Mouse (Mus musculus): ENCODE measurements around the gene Itgal.
A peak's percentile ranks its signal among the peaks of the same experiment; 100 is the strongest.
"Not testable (repeated sequence)": the region's sequence is repeated elsewhere in the genome, so short reads cannot be mapped to it uniquely, and the experiment has no call there.

Gene Itgal

DNA sequence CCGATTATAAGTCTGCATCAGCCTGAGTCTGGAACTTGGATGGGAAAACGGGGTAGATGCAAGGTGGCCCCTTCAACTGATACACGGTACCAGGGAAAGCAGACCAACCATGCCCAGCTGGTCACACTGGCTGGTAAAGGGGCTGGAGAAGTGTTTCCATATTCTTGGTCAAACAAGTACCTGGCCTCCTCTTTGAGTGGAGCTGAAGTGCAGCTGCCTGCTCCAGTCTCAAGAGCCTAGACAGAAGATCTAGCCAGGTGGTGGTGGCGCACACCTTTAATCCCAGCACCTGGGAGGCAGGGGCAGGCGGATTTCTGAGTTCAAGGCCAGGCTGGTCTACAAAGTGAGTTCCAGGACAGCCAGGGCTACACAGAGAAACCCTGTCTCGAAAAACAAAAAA, 45.8 kb downstream of the Itgal start:
- not testable (repeated sequence) for DNase-seq (ENCODE audit: low spot score in 2 of 2)

DNA sequence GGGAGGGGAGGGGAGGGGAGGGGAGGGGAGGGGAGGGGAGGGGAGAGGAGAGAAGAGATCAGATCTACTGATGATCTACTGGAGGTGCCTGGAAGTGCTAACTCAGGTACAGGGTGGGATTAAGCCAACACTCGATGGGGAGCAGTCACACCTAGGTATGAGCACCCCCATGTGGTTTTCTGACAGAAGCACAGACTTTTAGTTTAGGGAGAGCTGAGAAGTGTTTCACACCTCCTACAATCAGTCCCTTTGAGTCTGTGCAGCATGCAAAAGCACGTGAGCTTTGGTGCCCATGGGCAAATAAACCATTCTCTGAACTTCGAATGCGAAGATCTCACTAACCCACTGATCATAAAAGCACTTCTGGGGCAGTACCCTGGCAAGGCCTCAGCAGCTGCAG, 46.3 kb downstream of the Itgal start:
- DNase-seq (ENCODE audit: low spot score in 2 of 2), result peak; percentile 29 to 52

DNA sequence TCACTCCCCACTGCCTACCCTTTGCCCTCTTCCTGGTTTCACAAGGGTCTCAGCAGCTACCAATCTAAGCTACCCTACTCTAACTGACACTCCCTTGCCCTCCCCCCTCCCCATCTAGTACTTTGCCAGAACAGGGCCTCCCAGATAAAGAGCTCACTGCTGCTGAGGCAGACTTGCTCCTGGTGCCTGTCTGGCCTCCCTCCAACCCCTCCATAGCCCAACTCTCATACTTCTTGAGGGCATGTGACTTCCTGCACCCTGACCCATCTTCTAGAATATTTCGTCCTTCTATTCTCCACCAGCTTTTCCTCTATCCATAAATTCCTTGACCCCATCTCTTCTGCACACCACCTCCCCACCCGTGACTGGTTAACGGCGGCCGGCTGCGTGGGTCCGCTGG, 46.8 kb downstream of the Itgal start:
- DNase-seq (ENCODE audit: low spot score in 2 of 2), result no peak

DNA sequence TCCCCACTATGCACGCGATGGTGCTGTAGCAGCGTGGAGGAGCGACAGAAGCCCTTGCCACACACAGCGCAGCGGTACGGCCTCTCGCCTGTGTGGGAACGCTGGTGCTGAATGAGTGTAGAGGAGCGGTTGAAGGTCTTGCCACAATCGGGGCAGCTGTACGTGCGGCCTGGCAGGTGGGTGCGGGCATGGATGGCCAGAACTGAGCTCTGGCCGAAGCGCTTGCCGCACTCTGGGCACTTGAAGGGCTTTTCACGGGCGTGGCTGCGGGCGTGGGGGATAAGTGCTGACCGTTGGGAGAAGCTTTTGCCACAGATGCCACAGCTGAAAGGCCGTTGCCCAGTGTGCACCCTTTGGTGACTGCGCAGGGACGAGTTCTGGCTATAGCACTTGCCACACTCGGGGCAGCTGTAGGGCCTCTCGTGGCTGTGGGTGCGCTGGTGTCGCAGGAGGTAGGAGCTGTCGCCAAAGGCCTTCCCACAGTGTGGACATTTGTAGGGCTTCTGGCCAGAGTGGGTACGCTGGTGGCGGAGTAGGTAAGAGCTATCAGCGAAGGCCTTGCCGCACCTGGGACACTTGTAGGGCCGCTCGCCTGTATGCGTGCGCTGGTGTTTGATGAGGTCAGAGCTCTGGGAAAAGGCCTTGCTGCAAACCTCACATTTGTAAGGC, 47.4 kb downstream of the Itgal start:
- DNase-seq (ENCODE audit: low spot score in 2 of 2), result no peak

DNA sequence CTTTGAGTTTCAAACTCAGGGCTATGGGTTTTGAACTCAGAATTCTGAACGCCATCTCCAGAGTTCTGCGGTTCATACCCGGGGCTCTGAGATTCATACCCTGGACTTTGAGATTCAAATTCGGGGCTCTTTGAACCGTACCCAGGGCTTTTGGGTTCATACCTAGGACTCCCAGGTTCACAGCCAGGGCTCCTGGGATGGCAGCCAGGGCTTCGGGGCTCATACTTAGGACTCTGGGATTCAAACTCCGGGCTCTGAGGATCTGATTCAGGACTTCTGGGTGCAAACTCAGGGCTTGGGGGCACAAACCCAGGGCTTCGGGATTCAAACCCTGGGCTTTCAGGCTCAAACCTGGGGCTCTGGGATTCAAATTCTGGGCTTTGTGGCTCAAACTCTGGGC, 48.3 kb downstream of the Itgal start:
- no peak for DNase-seq (ENCODE audit: low spot score in 2 of 2)

DNA sequence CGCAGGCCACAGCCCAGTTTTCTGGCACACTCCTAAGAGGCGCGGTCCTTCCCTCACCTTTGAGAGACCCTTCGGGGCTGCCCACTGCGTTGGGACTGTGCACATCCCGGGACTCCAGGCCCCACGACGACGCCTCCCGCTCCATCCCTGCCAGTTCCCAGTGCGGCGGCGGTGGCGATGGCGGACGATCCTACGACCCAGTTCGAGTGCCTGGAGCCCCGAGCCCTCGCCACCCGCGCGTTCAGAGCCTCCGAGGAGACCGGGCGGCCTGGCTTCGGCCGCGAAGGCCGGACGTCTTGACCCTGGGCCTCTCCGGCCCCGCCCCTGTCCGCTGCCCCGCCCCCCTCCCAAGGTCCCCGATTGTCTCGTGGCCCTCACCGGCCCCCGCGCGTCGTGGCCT, 49.0 kb downstream of the Itgal start:
- no peak for DNase-seq (ENCODE audit: low spot score in 2 of 2)

DNA sequence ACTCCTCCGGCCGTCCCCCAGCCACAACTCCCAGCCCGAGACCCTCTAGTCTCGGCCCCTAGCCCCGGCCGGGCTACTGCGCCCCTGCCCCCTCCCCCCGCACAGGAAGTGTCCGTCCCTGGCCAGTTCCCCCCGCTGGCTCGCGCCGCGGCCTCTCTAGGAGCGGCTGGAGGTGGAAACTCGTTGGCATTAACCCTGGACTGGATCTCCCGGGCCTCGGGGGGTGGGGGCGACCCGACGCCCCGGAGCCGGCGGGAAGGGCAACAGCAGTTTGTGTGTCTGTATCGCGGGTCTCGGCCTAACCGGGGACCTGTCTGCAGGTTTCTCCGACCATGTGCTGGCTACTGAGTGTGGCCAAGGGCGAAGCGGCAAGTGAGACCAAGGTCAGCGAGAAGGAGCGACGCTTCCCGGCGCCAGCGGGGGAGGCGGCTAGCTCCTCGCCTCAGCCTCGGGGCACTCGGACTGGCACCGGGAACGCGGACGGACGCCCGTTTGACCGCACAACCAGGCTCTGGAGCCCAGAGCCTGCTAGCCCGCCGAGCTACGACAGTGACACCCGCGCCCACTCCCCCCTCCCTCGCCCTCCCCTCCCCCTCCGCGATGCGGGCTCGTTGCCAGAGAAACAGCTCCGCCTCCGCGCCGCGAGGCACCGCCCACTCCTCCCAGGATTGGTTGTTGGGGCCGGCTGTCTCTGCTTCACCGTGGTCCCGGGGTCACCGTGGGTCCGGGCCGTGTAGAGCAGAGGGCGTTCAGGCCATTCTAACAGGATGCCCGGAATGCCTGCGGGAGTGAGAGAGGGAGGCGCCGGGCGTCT, 49.7 kb downstream of the Itgal start, which contains the start of gene Zfp768:
TSS of gene Zfp768 (minus strand) at position 78 of the 814 bp plus-strand sequence.
- peak; percentile 85 to 91 for DNase-seq (ENCODE audit: low spot score in 2 of 2)

DNA sequence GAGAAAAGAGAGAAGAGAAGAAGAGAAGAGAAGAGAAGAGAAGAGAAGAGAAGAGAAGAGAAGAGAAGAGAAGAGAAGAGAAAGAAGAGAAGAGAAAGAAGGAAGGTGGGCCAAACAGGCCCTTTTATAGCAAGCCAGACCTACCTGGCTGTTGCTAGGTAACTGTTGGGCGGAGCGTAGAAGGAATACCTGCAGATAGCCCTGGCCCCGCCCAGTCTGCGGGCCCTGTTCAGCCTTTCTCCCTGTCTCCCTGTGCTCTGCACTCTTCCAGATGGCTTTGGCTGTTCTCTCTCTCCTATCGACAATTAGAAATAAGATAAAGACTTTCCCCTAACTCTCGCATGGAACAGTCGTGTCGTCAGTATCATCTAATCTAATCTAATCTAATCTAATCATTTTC, 50.6 kb downstream of the Itgal start:
- no peak for DNase-seq (ENCODE audit: low spot score in 2 of 2)

DNA sequence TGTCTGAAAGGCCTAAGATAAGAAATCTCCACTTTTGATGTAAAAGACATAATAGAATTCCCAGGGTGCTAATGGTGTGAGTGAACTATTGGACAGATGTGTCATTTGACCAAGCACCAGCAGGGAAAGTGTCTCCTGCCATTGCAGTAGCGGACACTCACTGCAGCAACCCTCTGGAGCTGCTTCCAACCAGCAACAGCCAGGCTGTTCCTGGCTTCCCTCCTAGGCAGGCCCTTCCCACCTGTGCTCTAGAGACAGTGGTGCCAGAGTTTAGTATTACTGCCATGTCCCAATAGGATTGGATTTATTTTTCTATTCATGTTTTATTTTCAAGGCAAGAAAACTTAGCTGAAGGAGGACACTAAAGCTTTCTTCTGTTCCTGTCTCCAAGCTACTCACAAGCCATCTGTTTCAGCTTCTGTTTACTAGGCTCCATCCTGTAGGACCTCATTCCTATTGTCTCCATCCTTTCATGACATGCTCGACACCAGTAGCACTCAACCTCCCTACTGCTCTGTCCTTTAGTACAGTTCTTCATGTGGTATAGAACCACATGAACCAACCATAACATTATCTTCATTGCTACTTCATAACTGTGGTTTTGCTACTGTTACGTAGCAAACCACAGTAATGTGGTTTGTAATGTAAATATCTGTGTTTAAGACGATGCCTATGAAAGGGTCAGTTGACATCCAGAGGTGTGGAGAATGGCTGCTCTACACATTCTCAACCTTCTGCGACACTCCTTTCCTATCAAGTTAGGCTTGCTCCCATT, 55.4 kb downstream of the Itgal start:
- DNase-seq (ENCODE audit: low spot score in 2 of 2), result no peak

DNA sequence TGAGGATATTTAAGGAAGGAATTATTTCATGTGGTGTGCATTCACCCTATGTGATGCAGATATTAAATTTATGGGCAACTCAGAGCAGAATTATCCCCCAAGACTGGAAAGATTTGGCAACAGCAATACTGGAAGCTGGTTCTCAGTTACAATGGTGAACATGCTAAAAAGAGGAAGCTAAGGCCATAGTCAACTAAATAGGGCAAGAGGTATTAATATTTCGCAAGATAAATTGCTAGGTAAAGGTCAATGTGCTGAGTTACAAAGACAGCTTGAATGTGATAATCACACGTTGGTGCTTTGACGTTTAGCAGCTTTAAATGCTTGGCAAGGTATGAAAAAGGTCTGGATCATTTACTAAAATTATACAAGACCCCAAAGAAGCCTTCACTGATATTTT, 59.7 kb downstream of the Itgal start:
- no peak for DNase-seq (ENCODE audit: low spot score in 2 of 2)

DNA sequence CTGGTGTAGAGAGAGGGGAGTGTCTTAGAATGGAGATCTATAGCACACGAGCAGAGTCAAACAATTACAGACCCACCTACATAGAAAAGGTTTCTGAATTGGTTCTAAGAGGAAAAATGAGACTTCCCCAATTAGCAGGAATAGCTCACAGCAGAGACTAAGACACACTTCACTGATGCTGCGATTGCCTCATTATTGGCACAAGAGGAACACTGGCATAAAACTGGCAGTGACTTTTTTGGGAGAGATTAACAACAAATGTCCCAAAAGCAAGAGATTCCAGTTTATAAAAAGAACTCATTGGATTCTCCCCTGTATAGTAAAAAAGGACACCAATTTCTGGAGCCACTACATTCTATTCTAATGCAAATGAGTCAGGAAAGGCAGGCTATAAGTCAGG, 61.8 kb downstream of the Itgal start:
- no peak for DNase-seq (ENCODE audit: low spot score in 2 of 2)

DNA sequence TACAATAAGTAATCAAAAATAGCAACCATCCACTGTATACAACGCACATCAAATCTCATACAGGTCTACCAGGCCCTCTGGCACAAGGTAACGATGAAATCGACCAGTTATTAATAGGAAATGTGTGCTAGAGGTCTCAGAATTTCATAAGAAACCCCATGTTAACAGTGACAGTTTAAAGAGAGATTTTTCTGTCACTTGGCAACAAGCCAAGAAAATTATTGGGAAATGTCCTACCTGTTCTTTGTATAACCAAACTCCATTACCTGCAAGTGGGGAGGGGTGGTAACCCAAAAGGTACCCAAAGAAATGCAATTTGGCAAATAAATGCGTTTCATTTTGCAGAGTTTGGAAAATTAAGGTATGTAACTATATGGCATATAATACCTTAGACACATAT, 62.4 kb downstream of the Itgal start:
- DNase-seq (ENCODE audit: low spot score in 2 of 2), result no peak

DNA sequence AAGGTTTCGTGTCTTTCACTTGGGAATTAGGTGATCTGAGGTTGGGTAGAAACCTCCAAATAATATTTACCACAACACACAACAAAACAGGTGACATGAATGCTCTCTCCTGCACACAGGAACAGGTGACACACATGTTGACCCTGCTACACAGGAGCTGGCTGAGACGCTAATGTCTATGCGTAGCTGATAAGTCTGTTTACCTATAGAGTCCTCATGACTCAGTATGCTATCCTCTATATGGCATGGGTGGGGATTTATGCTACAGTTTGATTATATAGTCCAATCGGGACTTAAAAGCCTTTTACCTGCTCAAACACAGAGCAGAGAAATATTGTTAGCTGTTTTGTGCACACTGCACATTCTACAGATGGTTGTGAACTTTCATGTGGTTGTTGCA, 64.2 kb downstream of the Itgal start:
- no peak for DNase-seq (ENCODE audit: low spot score in 2 of 2)

DNA sequence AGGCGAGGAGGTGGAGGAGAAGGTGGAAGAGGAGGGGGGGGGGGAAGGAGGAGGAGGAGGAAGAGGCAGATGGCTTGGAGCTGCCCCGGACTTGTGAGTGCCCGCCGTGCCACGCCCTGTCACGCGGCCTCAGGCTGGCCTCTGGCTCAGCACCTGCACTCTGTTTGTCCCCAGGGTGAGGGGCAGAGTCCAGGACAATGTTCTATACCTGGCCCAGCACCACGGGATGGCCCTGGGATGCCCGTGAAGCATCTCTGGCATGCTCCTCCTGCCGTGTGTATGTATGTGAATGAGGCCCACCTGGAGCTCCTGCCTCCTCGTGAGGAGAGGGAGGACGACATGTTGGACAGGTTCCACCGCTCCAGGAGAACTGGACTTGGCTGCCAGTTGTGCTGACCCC, 65.4 kb downstream of the Itgal start:
- no peak for DNase-seq (ENCODE audit: low spot score in 2 of 2)

DNA sequence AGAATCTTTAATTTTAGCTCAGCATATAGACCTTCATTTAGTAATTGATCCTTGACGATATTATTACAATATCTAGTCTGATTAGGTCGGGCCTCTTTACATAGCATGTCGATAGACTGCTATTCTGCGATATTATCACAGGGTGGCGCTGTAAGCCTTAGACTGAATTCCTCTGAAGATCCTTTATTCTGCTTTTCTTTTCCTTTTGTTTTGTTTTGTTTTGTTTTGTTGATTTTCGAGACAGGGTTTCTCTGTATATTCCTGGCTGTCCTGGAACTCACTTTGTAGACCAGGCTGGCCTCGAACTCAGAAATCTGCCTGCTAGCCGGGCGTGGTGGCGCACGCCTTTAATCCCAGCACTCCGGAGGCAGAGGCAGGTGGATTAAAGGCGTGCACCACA, 66.4 kb downstream of the Itgal start:
- peak in 1 of 2 experiments; percentile 43 for DNase-seq (ENCODE audit: low spot score in 2 of 2)

DNA sequence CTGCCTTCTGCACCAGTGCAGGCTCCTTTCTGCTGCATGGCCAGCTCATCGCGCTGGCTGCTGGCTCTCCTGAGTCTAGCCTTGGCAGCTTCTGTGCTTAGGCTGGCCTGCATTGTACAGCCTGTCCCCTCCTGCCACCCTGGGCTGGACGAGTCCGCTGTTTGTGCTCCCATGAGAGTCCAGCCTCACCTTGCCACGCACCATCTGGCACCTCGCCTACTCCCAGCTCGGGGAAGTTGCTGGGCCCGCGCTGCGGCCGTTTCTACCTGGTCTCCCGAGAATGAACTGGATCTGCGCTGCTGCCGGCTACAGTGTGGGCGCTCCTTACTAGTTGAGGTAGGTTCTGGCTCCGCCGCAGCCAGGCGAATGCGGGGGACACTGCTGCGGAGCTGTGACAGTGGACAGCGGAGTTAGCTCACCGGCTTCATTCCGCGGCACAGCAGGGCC, 67.4 kb downstream of the Itgal start:
- DNase-seq (ENCODE audit: low spot score in 2 of 2), result no peak

DNA sequence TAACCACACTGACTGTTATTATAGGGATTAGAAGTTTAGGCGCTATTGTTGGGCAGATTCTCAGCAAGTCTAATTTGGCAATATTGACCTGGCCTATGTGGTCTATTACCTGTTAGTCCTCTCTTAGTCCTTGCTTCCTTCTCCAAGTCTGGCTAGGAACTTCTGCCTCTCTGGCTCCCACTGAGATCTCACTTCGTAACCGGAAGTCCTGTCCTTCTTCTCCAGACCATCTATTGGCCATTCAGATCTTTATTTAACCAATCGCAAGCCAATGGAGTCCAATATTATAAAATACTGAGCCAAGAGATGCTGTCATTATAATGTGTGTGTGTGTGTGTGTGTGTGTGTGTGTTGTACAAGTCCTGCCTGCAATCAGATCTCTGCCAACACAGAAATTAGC, 68.1 kb downstream of the Itgal start:
- DNase-seq (ENCODE audit: low spot score in 2 of 2), result no peak

DNA sequence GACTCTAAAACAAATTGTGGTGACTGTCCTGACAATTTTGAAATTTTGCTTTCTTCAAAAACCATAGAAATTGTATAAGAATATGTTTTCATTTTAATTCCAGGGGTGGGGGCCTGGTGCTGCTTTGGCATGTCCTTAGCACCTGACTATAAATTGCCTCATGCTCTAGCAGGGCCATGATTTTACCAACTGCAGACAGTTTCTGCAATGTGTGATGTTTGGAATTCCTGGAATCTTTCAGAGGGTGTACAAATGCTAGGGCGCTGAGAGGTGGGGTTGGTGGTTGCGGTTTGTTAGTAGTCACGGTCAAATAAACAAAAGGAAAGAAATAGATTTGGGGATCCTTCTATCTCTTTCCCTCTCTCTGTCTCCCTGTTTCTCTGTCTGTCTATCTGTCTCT, 70.2 kb downstream of the Itgal start:
- DNase-seq (ENCODE audit: low spot score in 2 of 2), result no peak

DNA sequence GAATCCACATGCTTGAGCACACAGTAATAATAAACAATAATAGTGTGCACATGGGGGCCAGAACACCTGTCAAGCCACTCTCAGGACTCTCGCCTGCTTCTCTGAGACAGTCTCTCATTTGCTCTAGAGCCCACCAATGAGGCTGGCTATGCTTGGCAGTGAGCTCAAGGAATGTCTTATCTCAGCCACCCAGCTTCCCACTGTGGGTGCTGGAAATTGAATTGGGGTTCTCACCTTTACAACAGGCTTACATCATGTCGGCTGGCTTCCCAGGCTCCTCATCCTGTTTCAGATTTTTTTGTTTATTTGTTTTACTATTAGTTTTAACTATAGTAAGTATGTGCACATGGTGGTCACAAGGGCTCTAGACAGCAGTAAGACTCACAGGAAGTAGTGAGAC, 75.2 kb downstream of the Itgal start:
- DNase-seq (ENCODE audit: low spot score in 2 of 2), result no peak

DNA sequence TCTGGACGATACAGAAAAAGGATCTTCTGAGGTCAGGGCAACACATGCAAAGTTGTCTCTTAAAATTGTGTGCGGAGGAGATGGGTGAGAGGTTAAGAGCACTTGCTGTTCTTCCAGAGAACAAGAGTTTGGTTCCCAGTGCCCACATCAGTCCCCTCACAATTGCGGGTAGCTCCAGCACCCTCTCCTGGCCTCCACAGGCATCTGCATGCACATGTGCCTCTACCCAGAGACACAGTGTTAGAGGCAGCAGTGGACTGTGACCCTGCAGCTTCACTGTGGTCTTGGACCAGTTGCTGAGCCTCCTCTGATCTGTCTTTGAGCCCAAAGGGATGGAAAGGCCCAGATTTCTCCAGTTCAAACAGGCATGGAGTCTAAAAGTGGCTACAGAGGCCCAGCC, 75.8 kb downstream of the Itgal start:
- not testable (repeated sequence) for DNase-seq (ENCODE audit: low spot score in 2 of 2)

DNA sequence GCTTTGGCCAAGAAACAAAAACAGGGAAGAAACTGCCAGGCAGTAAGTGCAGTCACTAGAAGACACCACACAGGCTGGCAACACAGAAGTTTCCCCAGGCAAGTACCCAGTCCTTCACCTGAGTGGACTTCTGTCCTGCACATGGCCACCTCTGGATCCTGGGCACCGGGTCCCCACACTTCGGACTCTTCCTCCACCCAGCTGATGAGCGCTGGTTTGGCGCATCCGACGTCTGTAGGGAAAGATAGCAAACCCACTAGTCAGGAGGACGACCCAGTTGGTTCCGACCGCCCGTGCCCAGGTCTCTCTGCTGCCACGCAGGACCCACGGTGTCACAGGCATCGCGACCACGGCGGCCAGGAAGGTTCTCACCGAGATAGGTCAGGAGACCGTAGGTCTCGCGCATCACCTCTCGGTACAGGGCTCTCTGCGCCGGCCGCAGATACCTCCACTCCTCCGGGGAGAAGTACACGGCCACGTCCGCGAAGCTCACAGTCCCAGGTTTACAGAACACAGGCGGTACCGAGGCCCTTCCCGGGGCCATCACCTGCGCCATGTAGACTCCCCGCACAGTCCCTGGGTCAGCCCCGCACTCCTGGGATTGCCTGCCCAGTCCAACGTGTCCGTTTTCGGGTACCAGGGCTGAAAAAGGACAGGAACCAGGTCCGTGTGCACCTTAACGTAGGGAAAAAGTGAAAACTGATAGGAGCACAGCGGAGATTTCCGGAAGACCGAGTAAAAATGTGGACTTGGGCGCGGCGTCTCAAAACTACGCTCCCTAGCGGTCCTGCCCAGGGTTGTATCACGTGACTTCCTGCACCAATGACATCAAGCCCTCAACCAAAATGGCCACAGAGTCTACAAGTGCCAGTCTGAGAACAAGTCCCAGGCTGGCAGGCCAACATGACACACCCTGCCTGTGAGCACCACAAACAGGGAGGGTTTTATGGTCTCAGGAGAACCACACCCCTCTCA, 79.5 kb downstream of the Itgal start, which contains the start of gene Zfp747:
TSS of gene Zfp747 (minus strand) at position 780 of the 975 bp plus-strand sequence.
- DNase-seq (ENCODE audit: low spot score in 2 of 2), result peak; percentile 87 to 92

Measured in thymus, postnatal 10 days (tissue).